Mouse (Mus musculus) forebrain, embryonic 12.5 days (tissue): ENCODE measurements around the gene Crhr1. TPM values are rescaled to one million over a fixed set of nuclear protein-coding genes. Genes with fewer than 3 reads are reported as not detected.
A peak's percentile ranks its signal among the peaks of the same experiment; 100 is the strongest.

Experiments
- ATAC-seq: fragments of 200-750 bp; cut with Nextera tagmentation; 2 replicates; pipeline ENCODE4 v1.8.0; 2017; ENCODE audit warnings: moderate TSS enrichment; ENCODE audit not compliant: low FRiP score
- H3K27ac ChIP-seq: fragments of 300-500 bp; sonication (generic); 2 replicates; pipeline ENCODE4 v1.5.1; 2016; ENCODE audit warnings: mild to moderate bottlenecking
- H3K27me3 ChIP-seq: fragments of 300-500 bp; sonication (generic); 2 replicates; pipeline ENCODE4 v1.6.1; 2016; ENCODE audit warnings: mild to moderate bottlenecking
- H3K36me3 ChIP-seq: fragments of 300-500 bp; sonication (generic); replicated peaks from 2 replicates; pipeline ENCODE4 v1.6.1; 2016; ENCODE audit warnings: mild to moderate bottlenecking
- H3K4me1 ChIP-seq: fragments of 300-500 bp; sonication (generic); 2 replicates; pipeline ENCODE4 v1.6.1; 2016
- H3K4me2 ChIP-seq: fragments of 300-500 bp; sonication (generic); 2 replicates; pipeline ENCODE4 v1.6.1; 2016; ENCODE audit warnings: mild to moderate bottlenecking, moderate library complexity
- H3K4me3 ChIP-seq: fragments of 300-500 bp; sonication (generic); replicated peaks from 2 replicates; pipeline ENCODE4 v1.5.1; 2016; ENCODE audit warnings: mild to moderate bottlenecking
- H3K9ac ChIP-seq: fragments of 300-500 bp; sonication (generic); 2 replicates; pipeline ENCODE4 v1.6.1; 2016; ENCODE audit warnings: mild to moderate bottlenecking
- H3K9me3 ChIP-seq: fragments of 300-500 bp; sonication (generic); 2 replicates; pipeline ENCODE4 v1.6.1; 2016
- WGBS: fragments of 180-500 bp; shearing (Covaris S2); methylation state at CpG from one replicate; pipeline ENCODE4 v1.1.7; 2016; 5-methylcytosine and 5-hydroxymethylcytosine counted together
- polyA plus RNA-seq: library from polyadenylated mRNA; unstranded; fragments of >200 nt; fragmentation: Nextera tagmentation; extraction: Ambion mirVana; gene quantifications from 2 replicates; pipeline ENCODE4 v1.2.1, GENCODE M21; 2016

Gene Crhr1
- polyA plus RNA-seq, 1 experiment from 2014 or later, result 0.56 TPM

- no peak for ATAC-seq
- no peak overlapping the region for H3K9ac ChIP-seq
- no peaks in the 10 kb centered on the region for H3K27me3 ChIP-seq
- no peak overlapping the region for H3K4me3 ChIP-seq
- H3K4me2 ChIP-seq, result no peak overlapping the region
- H3K4me1 ChIP-seq, result peaks cover 4% of the 10 kb centered on the region; the same call in 1 of the 2 replicates
- 61% methylated on average over 6 of the region's 6 CpGs for WGBS
- no peak overlapping the region for H3K27ac ChIP-seq
- no peaks in the 10 kb centered on the region for H3K36me3 ChIP-seq
- H3K9me3 ChIP-seq, result no peaks in the 10 kb centered on the region
These were observed 19.0 kb upstream of the Crhr1 start for GRCm38 (mm10) chr11:104113699-104114098.

- no peak for ATAC-seq
- Histone ChIP-seq H3K9ac (no peak overlapping the region), H3K4me1 (peaks cover 4% of the 10 kb centered on the region; the same call in 1 of the 2 replicates), H3K27me3 (no peaks in the 10 kb centered on the region), H3K36me3 (no peaks in the 10 kb centered on the region), H3K4me2 (0 out of 2 replicates have a peak overlapping the region, but pooled peaks have one; percentile 8), H3K27ac (no peak overlapping the region), H3K9me3 (no peaks in the 10 kb centered on the region), H3K4me3 (no peak overlapping the region)
- WGBS, result 5% methylated on average over 7 of the region's 7 CpGs
These were observed 18.0 kb upstream of the Crhr1 start for GRCm38 (mm10) chr11:104114690-104115089.

DNA sequence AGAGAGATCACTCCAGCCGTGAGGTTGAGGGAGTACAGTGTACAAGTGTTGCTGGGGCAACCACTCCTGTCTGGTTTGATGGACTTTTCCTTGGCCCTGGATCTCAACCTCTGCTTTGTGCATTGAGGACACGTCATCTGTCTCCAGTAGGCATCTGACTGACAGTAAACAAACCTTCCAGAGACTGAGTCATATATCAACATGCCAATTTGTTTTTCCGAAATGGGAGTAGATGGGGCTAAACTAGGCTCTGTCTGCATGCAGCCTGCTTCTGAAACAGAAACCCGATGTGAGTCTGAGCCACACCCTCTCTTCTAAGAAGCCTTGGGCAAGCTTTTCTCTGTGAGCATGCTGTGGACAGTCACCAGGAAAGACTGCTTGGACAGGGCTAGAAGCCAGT lies 14.3 kb upstream of the Crhr1 start:
- WGBS, result 83% methylated on average over 4 of the region's 4 CpGs
- no peak overlapping the region for H3K27ac ChIP-seq
- no peaks in the 10 kb centered on the region for H3K27me3 ChIP-seq
- no peak overlapping the region for H3K9ac ChIP-seq
- no peak for ATAC-seq
- no peaks in the 10 kb centered on the region for H3K36me3 ChIP-seq
- H3K4me1 ChIP-seq, result peaks cover 4% of the 10 kb centered on the region; the same call in 1 of the 2 replicates
- no peak overlapping the region for H3K4me3 ChIP-seq
- H3K4me2 ChIP-seq, result no peak overlapping the region
- no peaks in the 10 kb centered on the region for H3K9me3 ChIP-seq

- no peaks in the 10 kb centered on the region for H3K4me1 ChIP-seq
- H3K4me3 ChIP-seq, result no peak overlapping the region
- H3K9ac ChIP-seq, result no peak overlapping the region
- H3K27me3 ChIP-seq, result no peaks in the 10 kb centered on the region
- no peak overlapping the region for H3K27ac ChIP-seq
- H3K4me2 ChIP-seq, result no peak overlapping the region
- H3K9me3 ChIP-seq, result no peaks in the 10 kb centered on the region
- WGBS, result 75% methylated on average over 7 of the region's 7 CpGs
- H3K36me3 ChIP-seq, result no peaks in the 10 kb centered on the region
- no peak for ATAC-seq
These were observed 9.7 kb upstream of the Crhr1 start for GRCm38 (mm10) chr11:104122966-104123365.

DNA sequence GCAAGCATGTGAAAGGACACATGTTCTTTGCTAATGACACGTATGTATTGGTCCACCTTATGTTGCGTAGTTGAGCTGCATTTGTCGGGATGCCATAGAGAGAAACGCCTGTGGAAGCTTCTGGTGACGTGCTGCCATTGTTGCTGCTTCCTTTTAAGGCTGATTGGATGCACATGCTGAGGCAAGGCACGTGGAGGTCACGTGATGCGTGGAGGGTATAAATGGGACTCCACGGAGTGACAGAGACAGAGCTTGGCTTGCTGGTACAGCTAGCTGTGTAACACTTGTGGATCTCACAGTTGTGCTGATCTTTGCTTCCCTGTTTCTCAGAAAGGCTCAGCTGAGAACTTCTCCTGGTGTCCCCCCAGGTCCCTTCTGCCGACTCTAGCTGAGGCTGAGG lies 9.2 kb upstream of the Crhr1 start:
- WGBS, result 87% methylated on average over 10 of the region's 10 CpGs
- H3K4me3 ChIP-seq, result no peak overlapping the region
- no peak for ATAC-seq
- no peak overlapping the region for H3K4me2 ChIP-seq
- H3K27me3 ChIP-seq, result no peaks in the 10 kb centered on the region
- no peaks in the 10 kb centered on the region for H3K36me3 ChIP-seq
- no peak overlapping the region for H3K9ac ChIP-seq
- no peak overlapping the region for H3K27ac ChIP-seq
- H3K9me3 ChIP-seq, result no peaks in the 10 kb centered on the region
- no peaks in the 10 kb centered on the region for H3K4me1 ChIP-seq

DNA sequence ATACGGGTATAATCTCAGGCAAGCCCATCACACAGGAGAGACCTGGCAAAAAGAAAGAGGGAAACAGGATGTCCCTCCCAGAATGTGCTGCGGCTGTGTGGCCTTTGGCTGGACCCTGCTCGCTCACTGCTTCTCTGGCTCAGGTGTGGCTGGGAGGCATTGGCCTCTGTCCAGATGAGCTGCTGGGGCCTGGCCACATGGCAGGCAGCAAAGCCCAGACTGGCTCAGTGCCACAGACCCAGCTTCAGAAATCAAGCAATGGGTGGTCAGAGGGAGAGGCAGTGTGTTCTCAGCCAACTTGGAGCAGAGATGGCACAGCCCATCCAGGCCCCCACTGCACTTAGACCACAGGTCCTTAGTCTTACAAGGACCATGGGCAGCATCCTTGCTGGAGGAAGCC lies 8.1 kb upstream of the Crhr1 start:
- ATAC-seq, result no peak
- H3K9ac ChIP-seq, result no peak overlapping the region
- no peak overlapping the region for H3K4me3 ChIP-seq
- no peak overlapping the region for H3K27ac ChIP-seq
- H3K4me2 ChIP-seq, result no peak overlapping the region
- no peaks in the 10 kb centered on the region; the same call in 1 of the 2 replicates for H3K27me3 ChIP-seq
- 82% methylated on average over 3 of the region's 3 CpGs for WGBS
- no peaks in the 10 kb centered on the region for H3K9me3 ChIP-seq
- no peaks in the 10 kb centered on the region for H3K36me3 ChIP-seq
- no peaks in the 10 kb centered on the region for H3K4me1 ChIP-seq

GRCm38 (mm10) chr11:104129466-104129865 lies 3.2 kb upstream of the Crhr1 start:
- WGBS, result 86% methylated on average over 5 of the region's 5 CpGs
- peaks cover 47% of the 10 kb centered on the region for H3K27me3 ChIP-seq
- no peak overlapping the region for H3K27ac ChIP-seq

GRCm38 (mm10) chr11:104130721-104131647 lies 1.7 kb upstream of the Crhr1 start:
- Histone ChIP-seq H3K9me3 (no peaks in the 10 kb centered on the region), H3K27ac (no peak overlapping the region), H3K4me2 (peak overlapping the region; percentile 99; the same call in 1 of the 2 replicates), H3K4me3 (no peak overlapping the region), H3K4me1 (peaks cover 22% of the 10 kb centered on the region), H3K9ac (no peak overlapping the region), H3K36me3 (no peaks in the 10 kb centered on the region), H3K27me3 (peaks cover 62% of the 10 kb centered on the region)
- no peak for ATAC-seq
- 79% methylated on average over 15 of the region's 15 CpGs for WGBS

More at GRCm38 (mm10) chr11:104129466-104129865, 3.2 kb upstream of the Crhr1 start:
- no peaks in the 10 kb centered on the region for H3K9me3 ChIP-seq
- peaks cover 22% of the 10 kb centered on the region for H3K4me1 ChIP-seq
- no peak for ATAC-seq
- no peak overlapping the region for H3K4me2 ChIP-seq
- no peaks in the 10 kb centered on the region for H3K36me3 ChIP-seq
- H3K9ac ChIP-seq, result no peak overlapping the region
- no peak overlapping the region for H3K4me3 ChIP-seq

- Histone ChIP-seq H3K36me3 (no peaks in the 10 kb centered on the region), H3K9me3 (no peaks in the 10 kb centered on the region), H3K4me3 (peak overlapping the region; percentile 57), H3K9ac (0 out of 2 replicates have a peak overlapping the region, but pooled peaks have one; percentile 25), H3K4me1 (peaks cover 22% of the 10 kb centered on the region), H3K27ac (no peak overlapping the region), H3K27me3 (peaks cover 70% of the 10 kb centered on the region), H3K4me2 (peak overlapping the region; percentile 99)
- WGBS, result 1% methylated on average over 21 of the region's 21 CpGs
- ATAC-seq, result peak; percentile 69; the same call in 1 of the 2 replicates
These were observed 899 bp upstream of the Crhr1 start for GRCm38 (mm10) chr11:104131756-104132155.

DNA sequence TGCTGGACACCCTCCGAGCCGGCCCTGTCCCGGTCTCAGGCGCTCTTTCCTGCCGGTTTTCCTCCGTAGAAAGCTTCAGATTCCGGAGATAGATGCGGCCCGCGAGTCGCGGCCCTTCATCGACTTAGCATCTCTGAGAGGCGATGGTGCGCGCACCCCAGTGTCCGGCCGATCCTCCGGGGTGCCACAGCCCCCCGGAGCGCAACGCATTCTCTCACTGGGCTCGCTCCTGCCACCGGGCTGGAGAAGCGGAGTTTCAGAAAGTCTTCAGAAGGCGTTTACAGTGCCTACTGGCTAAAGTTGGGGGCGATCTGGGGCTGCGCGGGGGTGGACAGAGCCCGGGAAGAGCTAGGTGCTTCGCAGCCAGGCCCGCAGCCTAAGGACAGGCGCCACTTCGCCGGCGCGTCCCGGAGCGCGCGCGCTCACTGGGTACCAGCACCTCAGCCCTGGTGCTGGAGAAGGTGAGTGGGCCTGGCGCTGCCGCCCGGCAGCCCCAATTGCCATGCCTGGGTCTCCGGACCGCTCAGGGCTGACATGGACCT lies 858 bp downstream of the Crhr1 start:
- Histone ChIP-seq H3K4me2 (peak overlapping the region; percentile 99), H3K4me1 (peaks cover 22% of the 10 kb centered on the region), H3K9ac (peak overlapping the region; percentile 67), H3K36me3 (no peaks in the 10 kb centered on the region), H3K27ac (no peak overlapping the region), H3K9me3 (no peaks in the 10 kb centered on the region), H3K27me3 (peaks cover 77% of the 10 kb centered on the region), H3K4me3 (peak overlapping the region; percentile 57)
- WGBS, result under 1% methylated on average over 47 of the region's 47 CpGs
- ATAC-seq, result no peak

- Histone ChIP-seq H3K9me3 (no peaks in the 10 kb centered on the region), H3K4me1 (0 out of 2 replicates have a peak, but pooled peaks cover under 1% of the 10 kb centered on the region), H3K27me3 (peaks cover 35% of the 10 kb centered on the region), H3K9ac (no peak overlapping the region), H3K36me3 (no peaks in the 10 kb centered on the region), H3K27ac (no peak overlapping the region), H3K4me3 (no peak overlapping the region), H3K4me2 (no peak overlapping the region)
- no peak for ATAC-seq
- 80% methylated on average over 3 of the region's 3 CpGs for WGBS
These were observed 6.3 kb downstream of the Crhr1 start for GRCm38 (mm10) chr11:104138976-104139375.

GRCm38 (mm10) chr11:104144930-104145329 lies 12.3 kb downstream of the Crhr1 start:
- Histone ChIP-seq H3K36me3 (no peaks in the 10 kb centered on the region), H3K9ac (no peak overlapping the region), H3K4me2 (no peak overlapping the region), H3K4me1 (no peaks in the 10 kb centered on the region), H3K9me3 (no peaks in the 10 kb centered on the region), H3K27me3 (peaks cover 6% of the 10 kb centered on the region; the same call in 1 of the 2 replicates), H3K4me3 (no peak overlapping the region), H3K27ac (no peak overlapping the region)
- 97% methylated on average over 1 of the region's 1 CpGs for WGBS
- no peak for ATAC-seq
